Mouse (Mus musculus): ENCODE measurements at regions not wholly inside any gene's neighbourhood (a gene's known extent, or its start where the extent isn't known, plus 50 kb on each side); places are given as distances from the start of the nearest gene placed in this dataset.
"Not testable (repeated sequence)": the region's sequence is repeated elsewhere in the genome, so short reads cannot be mapped to it uniquely, and the experiment has no call there.

- WGBS = 33% methylated on average over 2 of the region's 2 CpGs
- H3K36me3 ChIP-seq (ENCODE audit: poor library complexity, severe bottlenecking); H3K9me3 ChIP-seq (replicated peaks); ATAC-seq; H3K4me1 ChIP-seq; H3K4me2 ChIP-seq; H3K27me3 ChIP-seq; H3K27ac ChIP-seq; H3K9ac ChIP-seq; H3K4me3 ChIP-seq: not testable (repeated sequence)
Observed at GRCm38 (mm10) chr17:9066633-9067032, 78.5 kb downstream of the 1700010I14Rik start.

GRCm38 (mm10) chr17:9068859-9069602, 80.9 kb downstream of the 1700010I14Rik start:
- ATAC-seq = no peak; the same call in 1 of the 2 replicates
- no peak overlapping the region for H3K4me3 ChIP-seq
- H3K9me3 ChIP-seq (replicated peaks) = no peaks in the 10 kb centered on the region
- no peaks in the 10 kb centered on the region for H3K36me3 ChIP-seq (ENCODE audit: poor library complexity, severe bottlenecking)
- H3K9ac ChIP-seq = no peak overlapping the region
- H3K4me1 ChIP-seq = no peaks in the 10 kb centered on the region
- 88% methylated on average over 5 of the region's 5 CpGs for whole genome bisulfite sequencing
- no peak overlapping the region for H3K27ac ChIP-seq
- H3K4me2 ChIP-seq = no peak overlapping the region
- no peaks in the 10 kb centered on the region for H3K27me3 ChIP-seq

- no peak overlapping the region for H3K27ac ChIP-seq
- WGBS = 91% methylated on average over 5 of the region's 5 CpGs
Observed at GRCm38 (mm10) chr17:9083629-9084028, 95.5 kb downstream of the 1700010I14Rik start.

GRCm38 (mm10) chr17:9127866-9128265, 139.7 kb downstream of the 1700010I14Rik start:
- no peaks in the 10 kb centered on the region for H3K9me3 ChIP-seq (replicated peaks)

More at GRCm38 (mm10) chr17:9083629-9084028, 95.5 kb downstream of the 1700010I14Rik start:
- Histone ChIP-seq H3K4me2 (no peak overlapping the region), H3K36me3 (ENCODE audit: poor library complexity, severe bottlenecking) (no peaks in the 10 kb centered on the region), H3K27me3 (no peaks in the 10 kb centered on the region), H3K4me1 (no peaks in the 10 kb centered on the region), H3K4me3 (no peak overlapping the region), H3K9me3 (replicated peaks) (no peaks in the 10 kb centered on the region), H3K9ac (no peak overlapping the region)
- ATAC-seq = no peak

GRCm38 (mm10) chr17:9145605-9146223, 157.6 kb downstream of the 1700010I14Rik start:
- no peaks in the 10 kb centered on the region for H3K4me1 ChIP-seq
- no peak overlapping the region for H3K9ac ChIP-seq
- no peaks in the 10 kb centered on the region for H3K9me3 ChIP-seq (replicated peaks)
- no peak for ATAC-seq
- 66% methylated on average over 6 of the region's 6 CpGs for WGBS
- no peaks in the 10 kb centered on the region for H3K36me3 ChIP-seq (ENCODE audit: poor library complexity, severe bottlenecking)
- no peaks in the 10 kb centered on the region for H3K27me3 ChIP-seq
- H3K4me3 ChIP-seq = no peak overlapping the region
- H3K27ac ChIP-seq = no peak overlapping the region
- H3K4me2 ChIP-seq = no peak overlapping the region

More at GRCm38 (mm10) chr17:9127866-9128265, 139.7 kb downstream of the 1700010I14Rik start:
- 53% methylated on average over 8 of the region's 8 CpGs for WGBS
- H3K4me2 ChIP-seq = no peak overlapping the region
- no peaks in the 10 kb centered on the region for H3K27me3 ChIP-seq
- H3K36me3 ChIP-seq (ENCODE audit: poor library complexity, severe bottlenecking) = no peaks in the 10 kb centered on the region
- H3K4me1 ChIP-seq = no peaks in the 10 kb centered on the region
- no peak overlapping the region for H3K9ac ChIP-seq
- no peak for ATAC-seq
- no peak overlapping the region; the same call in 1 of the 2 replicates for H3K27ac ChIP-seq
- no peak overlapping the region for H3K4me3 ChIP-seq

- Histone ChIP-seq H3K27ac (no peak overlapping the region), H3K36me3 (ENCODE audit: poor library complexity, severe bottlenecking) (no peaks in the 10 kb centered on the region), H3K9me3 (replicated peaks) (no peaks in the 10 kb centered on the region), H3K4me1 (no peaks in the 10 kb centered on the region), H3K27me3 (no peaks in the 10 kb centered on the region), H3K4me2 (no peak overlapping the region), H3K4me3 (no peak overlapping the region), H3K9ac (no peak overlapping the region)
- no peak for ATAC-seq
- WGBS = 86% methylated on average over 1 of the region's 1 CpGs
Observed at GRCm38 (mm10) chr17:9150654-9151053, 162.5 kb downstream of the 1700010I14Rik start.

GRCm38 (mm10) chr17:9162148-9162547, 174.0 kb downstream of the 1700010I14Rik start:
- Histone ChIP-seq H3K4me2 (no peak overlapping the region), H3K4me1 (peaks cover 4% of the 10 kb centered on the region; the same call in 1 of the 2 replicates), H3K9ac (no peak overlapping the region), H3K27ac (no peak overlapping the region), H3K36me3 (ENCODE audit: poor library complexity, severe bottlenecking) (no peaks in the 10 kb centered on the region), H3K27me3 (no peaks in the 10 kb centered on the region), H3K4me3 (no peak overlapping the region), H3K9me3 (replicated peaks) (no peaks in the 10 kb centered on the region)
- WGBS = 91% methylated on average over 6 of the region's 6 CpGs
- ATAC-seq = no peak

GRCm38 (mm10) chr17:9162676-9163075, 174.5 kb downstream of the 1700010I14Rik start:
- ATAC-seq = no peak
- Histone ChIP-seq H3K4me2 (no peak overlapping the region), H3K9me3 (replicated peaks) (no peaks in the 10 kb centered on the region), H3K36me3 (ENCODE audit: poor library complexity, severe bottlenecking) (no peaks in the 10 kb centered on the region), H3K27me3 (no peaks in the 10 kb centered on the region), H3K4me1 (peaks cover 10% of the 10 kb centered on the region), H3K27ac (no peak overlapping the region), H3K9ac (no peak overlapping the region), H3K4me3 (no peak overlapping the region)
- 92% methylated on average over 5 of the region's 5 CpGs for WGBS

- no peak overlapping the region for H3K9ac ChIP-seq
- ATAC-seq = no peak
- no peaks in the 10 kb centered on the region for H3K9me3 ChIP-seq (replicated peaks)
- H3K4me1 ChIP-seq = peaks cover 16% of the 10 kb centered on the region
- no peak overlapping the region for H3K4me3 ChIP-seq
- no peak overlapping the region for H3K4me2 ChIP-seq
- no peak overlapping the region for H3K27ac ChIP-seq
- H3K36me3 ChIP-seq (ENCODE audit: poor library complexity, severe bottlenecking) = no peaks in the 10 kb centered on the region
- H3K27me3 ChIP-seq = no peaks in the 10 kb centered on the region
- WGBS = 93% methylated on average over 3 of the region's 3 CpGs
Observed at GRCm38 (mm10) chr17:9163285-9163684, 175.2 kb downstream of the 1700010I14Rik start.

- Histone ChIP-seq H3K9ac (no peak overlapping the region), H3K27ac (no peak overlapping the region), H3K4me3 (no peak overlapping the region), H3K4me2 (no peak overlapping the region), H3K36me3 (ENCODE audit: poor library complexity, severe bottlenecking) (no peaks in the 10 kb centered on the region), H3K9me3 (replicated peaks) (no peaks in the 10 kb centered on the region), H3K27me3 (no peaks in the 10 kb centered on the region), H3K4me1 (peaks cover 24% of the 10 kb centered on the region)
- no peak for ATAC-seq
- 86% methylated on average over 5 of the region's 5 CpGs for whole genome bisulfite sequencing
Observed at GRCm38 (mm10) chr17:9164501-9164900, 176.4 kb downstream of the 1700010I14Rik start.

GRCm38 (mm10) chr17:9167161-9167560, 179.0 kb downstream of the 1700010I14Rik start:
- Histone ChIP-seq H3K9ac (peak overlapping the region; percentile 74), H3K4me3 (peak overlapping the region; percentile 48), H3K27ac (peak overlapping the region; percentile 85), H3K4me2 (peak overlapping the region; percentile 88), H3K27me3 (no peaks in the 10 kb centered on the region), H3K4me1 (peaks cover 33% of the 10 kb centered on the region), H3K36me3 (ENCODE audit: poor library complexity, severe bottlenecking) (no peaks in the 10 kb centered on the region), H3K9me3 (replicated peaks) (no peaks in the 10 kb centered on the region)
- WGBS = under 1% methylated on average over 10 of the region's 10 CpGs
- ATAC-seq = peak; percentile 83

- peak overlapping the region; percentile 85 for H3K27ac ChIP-seq
- H3K9me3 ChIP-seq (replicated peaks) = no peaks in the 10 kb centered on the region
- ATAC-seq = peak; percentile 22; the same call in 1 of the 2 replicates
- peak overlapping the region; percentile 48 for H3K4me3 ChIP-seq
- peak overlapping the region; percentile 88 for H3K4me2 ChIP-seq
- H3K9ac ChIP-seq = peak overlapping the region; percentile 74
- H3K27me3 ChIP-seq = no peaks in the 10 kb centered on the region
- no peaks in the 10 kb centered on the region for H3K36me3 ChIP-seq (ENCODE audit: poor library complexity, severe bottlenecking)
- WGBS = under 1% methylated on average over 20 of the region's 20 CpGs
- H3K4me1 ChIP-seq = peaks cover 33% of the 10 kb centered on the region
Observed at GRCm38 (mm10) chr17:9167571-9168201, 179.6 kb downstream of the 1700010I14Rik start.

Measured in forebrain, embryonic 13.5 days (tissue).